Mouse (Mus musculus): ENCODE data around the gene Tmem192. TPM values are rescaled to one million over a fixed set of nuclear protein-coding genes. Genes with fewer than 3 reads are reported as not detected.

Tmem192 gene
- total RNA-seq (2021), result 10 to 100 TPM; 19.7 to 26.1 TPM

DNA sequence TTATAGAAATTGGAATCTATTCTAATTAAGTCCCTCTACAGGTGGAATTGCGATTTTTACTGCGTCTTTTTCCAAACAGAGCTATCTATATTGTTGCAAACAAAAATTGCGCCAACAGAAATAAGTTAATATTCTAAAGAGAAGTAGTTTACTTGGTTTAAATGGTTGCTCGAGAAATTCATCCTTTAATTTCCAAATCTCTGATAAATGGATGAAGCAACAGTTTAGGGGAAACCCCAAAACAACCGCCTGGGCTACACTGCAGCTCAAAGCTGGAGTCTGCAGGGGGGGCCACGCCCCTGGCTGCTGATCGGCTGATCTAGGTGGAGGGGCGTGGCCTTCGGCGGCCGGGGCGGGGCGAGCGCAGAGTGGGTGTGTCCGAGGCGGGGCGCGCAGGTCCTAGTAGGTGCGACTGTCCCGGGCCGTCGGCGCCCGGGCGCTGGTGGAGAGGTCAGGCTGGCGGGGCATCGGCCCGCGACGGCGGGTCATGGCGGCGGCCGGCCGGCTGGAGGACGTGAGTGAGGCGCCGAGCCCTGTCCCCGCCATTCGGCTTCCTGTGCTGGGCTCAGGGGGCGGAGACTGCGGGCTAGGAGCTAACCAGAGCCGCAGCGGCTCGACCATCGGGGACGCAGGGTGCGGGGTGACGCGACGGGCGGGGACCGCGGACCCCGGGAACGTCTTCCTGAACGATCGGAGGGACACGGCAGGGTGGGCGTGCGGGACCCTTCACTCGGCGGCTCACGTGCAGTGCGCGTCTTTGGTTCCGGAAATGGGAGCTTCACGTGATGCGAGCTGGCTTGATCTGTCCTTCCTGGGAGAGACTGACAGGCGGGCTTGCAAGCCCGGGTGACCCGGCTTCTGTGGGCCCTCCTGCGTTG is at the start of gene Tmem192:
Gene Tmem192, plus strand, starts transcription at position 366 of the 878 bp plus-strand sequence.
- DNase-seq, result peak; percentile 97 to 98
- intact Hi-C loops (cut with DNase I), result loop anchor here (2.0 kb wide), 1 partner anchor 98 kb away; no protein-coding TSS in a partner anchor

DNA sequence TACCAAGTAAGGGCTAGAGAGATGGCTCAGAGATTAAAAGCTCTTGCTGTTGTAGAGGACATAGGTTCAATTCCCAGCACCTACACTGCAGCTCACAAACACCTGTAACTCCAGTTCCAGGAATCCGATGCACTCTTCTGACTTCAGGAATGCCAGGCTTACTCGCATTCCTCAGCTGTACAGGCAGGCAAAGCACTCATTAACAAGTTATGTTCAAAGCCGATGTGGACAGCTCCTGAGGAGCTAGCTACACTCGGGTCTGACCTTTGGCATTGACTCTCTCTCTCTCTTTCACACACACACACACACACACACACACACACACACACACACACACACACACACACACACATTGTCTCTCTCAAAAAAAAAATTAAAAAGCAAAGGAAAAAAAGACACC is 48.3 kb upstream of the Tmem192 start:
- DNase-seq, result no peak
- intact Hi-C loops (cut with DNase I), result no loop called here

DNA sequence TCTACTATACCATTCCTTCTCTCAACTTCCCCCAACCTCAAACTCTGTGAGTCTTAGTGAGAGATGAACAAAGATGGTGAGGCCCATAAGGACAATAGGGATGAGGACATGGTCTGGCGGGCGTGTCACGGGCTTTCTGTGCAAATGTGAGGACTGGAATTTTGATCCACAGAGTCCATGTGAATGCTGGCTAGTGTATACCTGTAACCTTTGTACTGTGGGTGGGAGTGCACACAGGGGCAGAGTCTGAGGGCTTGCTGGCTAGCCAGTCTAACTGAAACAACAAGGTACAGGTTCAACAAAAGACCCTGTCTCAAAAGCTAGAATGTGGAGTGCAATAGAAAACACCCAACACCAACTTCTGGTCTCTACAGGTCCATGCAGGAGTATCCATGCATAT is 46.3 kb upstream of the Tmem192 start:
- intact Hi-C loops (cut with DNase I), result no loop called here
- DNase-seq, result no peak

GRCm38 (mm10) chr8:64901527-64902156 is 45.3 kb upstream of the Tmem192 start:
- DNase-seq, result no peak
- intact Hi-C loops (cut with DNase I), result no loop called here

DNA sequence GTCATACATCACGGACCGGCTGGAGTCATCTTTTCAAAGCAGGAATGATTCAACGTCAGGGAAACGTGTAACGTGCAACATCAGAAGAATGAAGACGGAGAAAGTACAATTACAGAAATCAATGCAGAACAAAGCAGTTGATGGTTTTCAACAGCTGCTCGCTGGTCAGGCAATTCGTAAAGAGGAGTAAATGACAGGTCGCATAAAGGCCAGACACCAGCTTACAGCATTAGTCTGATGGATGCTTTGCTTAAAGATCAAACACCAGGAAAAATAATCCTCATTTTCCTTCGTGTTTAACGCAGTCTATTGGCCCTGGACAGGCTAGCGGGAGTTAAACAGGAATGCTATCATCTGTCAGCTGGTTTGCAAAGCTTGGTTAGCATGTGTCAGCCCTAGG is 44.8 kb upstream of the Tmem192 start:
- DNase-seq, result no peak
- intact Hi-C loops (cut with DNase I), result no loop called here

GRCm38 (mm10) chr8:64903778-64904177 is 43.2 kb upstream of the Tmem192 start:
- intact Hi-C loops (cut with DNase I), result no loop called here
- no peak for DNase-seq

DNA sequence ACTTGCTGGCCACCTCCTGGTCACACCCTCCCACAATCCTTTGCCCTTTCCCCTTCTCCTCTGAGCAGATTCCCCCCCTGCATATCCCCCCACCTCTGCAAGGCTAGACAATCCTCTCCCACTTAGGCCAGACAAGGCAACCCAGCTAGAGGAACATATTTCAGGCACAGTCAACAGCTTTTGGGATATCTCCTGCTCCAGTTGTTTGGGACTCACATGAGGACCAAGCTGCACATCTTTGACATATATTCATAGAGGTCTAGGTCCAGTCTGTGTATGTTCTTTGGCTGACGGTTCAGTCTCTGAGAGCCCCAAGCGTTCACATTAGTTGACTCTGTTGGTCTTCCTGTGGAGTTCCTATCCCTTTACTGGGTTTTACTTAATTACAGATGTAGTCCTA is 37.0 kb upstream of the Tmem192 start:
- DNase-seq, result no peak
- intact Hi-C loops (cut with DNase I), result no loop called here

- DNase-seq, result no peak
- intact Hi-C loops (cut with DNase I), result no loop called here
Measured at GRCm38 (mm10) chr8:64916793-64917192, 30.2 kb upstream of the Tmem192 start.

- intact Hi-C loops (cut with DNase I), result no loop called here
- DNase-seq, result no peak
Measured at GRCm38 (mm10) chr8:64923329-64923728, 23.7 kb upstream of the Tmem192 start.

GRCm38 (mm10) chr8:64925762-64926161 is 21.2 kb upstream of the Tmem192 start:
- intact Hi-C loops (cut with DNase I), result no loop called here
- no peak for DNase-seq

DNA sequence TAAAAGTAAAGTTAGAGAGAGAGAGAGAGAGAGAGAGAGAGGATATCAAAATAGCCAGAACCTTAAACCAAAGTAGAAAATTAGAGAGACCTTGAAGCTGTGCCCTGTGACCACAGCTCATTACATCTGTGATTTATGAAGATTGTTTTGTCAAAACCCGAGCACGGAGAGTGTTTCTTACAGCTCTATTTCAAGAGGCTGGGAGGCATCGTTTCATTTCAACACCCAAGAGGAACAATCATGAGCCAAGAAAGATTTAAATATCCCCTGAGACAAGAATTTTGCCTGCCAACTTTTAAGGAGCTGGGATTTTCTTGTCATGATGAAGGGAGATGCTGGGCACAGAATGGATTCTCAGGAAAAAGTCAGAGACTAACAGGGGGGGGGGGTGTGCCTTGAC is 20.6 kb upstream of the Tmem192 start:
- intact Hi-C loops (cut with DNase I), result no loop called here
- no peak for DNase-seq

DNA sequence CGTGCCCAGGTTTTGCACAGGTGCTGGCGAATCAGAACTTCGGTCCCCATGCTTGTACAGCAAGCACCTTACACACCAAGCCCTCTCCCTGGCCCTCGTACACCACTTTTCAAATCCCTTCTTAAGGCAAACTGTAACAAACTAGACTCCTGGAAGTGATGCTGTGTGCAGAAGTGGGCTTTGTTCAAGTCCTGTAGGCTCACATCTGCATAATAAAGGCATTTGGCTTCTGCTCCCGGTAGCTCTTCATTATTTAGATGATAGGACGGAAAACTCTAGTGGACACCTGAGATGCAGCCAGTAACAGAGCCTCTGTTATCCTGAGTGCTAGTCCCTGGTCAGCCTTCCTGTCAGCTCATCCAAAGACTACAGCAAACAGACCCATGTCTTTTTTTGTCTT is 18.0 kb upstream of the Tmem192 start:
- intact Hi-C loops (cut with DNase I), result no loop called here
- no peak for DNase-seq

GRCm38 (mm10) chr8:64934997-64935396 is 12.0 kb upstream of the Tmem192 start:
- no peak for DNase-seq
- intact Hi-C loops (cut with DNase I), result no loop called here

DNA sequence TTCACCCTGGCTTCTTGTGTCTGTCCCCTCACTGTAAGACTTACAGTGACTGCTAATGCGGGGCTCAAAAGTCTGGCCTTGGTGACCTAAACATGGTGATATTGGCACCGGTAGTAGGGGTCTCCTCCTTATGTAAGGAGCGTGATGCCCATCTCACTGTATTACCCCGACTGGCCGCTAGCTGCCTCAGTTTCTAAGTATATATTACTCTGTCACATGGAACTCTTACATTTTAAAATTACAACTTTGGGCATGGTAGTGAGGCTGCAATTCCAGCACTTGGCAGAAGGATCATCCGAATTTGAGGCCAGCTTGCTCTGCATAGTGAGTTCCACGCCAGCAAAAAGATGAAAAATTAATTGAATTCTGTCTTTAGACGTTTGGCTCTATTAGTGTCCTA is 6.0 kb upstream of the Tmem192 start:
- intact Hi-C loops (cut with DNase I), result loop anchor here (1.0 to 5.0 kb wide), 6 partner anchors 162 to 919 kb away; partner anchors contain the start of genes Cpe and Msmo1
- DNase-seq, result no peak

DNA sequence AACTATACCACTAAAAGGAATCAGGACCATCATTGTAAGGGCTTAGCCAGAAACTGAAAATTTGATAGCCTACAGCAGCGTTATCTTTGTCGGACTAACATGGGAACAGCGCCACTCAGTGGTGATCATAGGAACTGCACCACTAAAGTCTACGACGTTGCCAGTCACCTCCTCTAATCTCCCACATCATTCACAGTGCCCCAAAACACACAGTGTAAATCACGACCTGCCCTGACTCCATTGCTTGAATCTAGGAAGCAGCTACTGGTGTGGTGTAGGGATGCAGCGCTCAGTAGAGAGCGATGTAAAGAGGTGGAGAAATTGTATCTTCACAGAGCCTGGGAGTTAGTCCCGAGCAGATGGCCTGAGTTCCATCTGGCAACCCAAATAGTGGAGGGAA is 5.5 kb upstream of the Tmem192 start:
- intact Hi-C loops (cut with DNase I), result loop anchor here (1.0 to 5.0 kb wide), 6 partner anchors 163 to 919 kb away; partner anchors contain the start of genes Cpe and Msmo1
- peak; percentile 79 to 88 for DNase-seq

- no peak for DNase-seq
- intact Hi-C loops (cut with DNase I), result loop anchor here (5.0 kb wide), 3 partner anchors 181 to 921 kb away; partner anchors contain the start of gene Cpe
Measured at GRCm38 (mm10) chr8:64942946-64943345, 4.0 kb upstream of the Tmem192 start.

- no peak for DNase-seq
- intact Hi-C loops (cut with DNase I), result loop anchor here (5.0 kb wide), 3 partner anchors 183 to 923 kb away; partner anchors contain the start of gene Cpe
Measured at GRCm38 (mm10) chr8:64944831-64945230, 2.2 kb upstream of the Tmem192 start.

GRCm38 (mm10) chr8:64945606-64946005 is 1.4 kb upstream of the Tmem192 start:
- no peak for DNase-seq
- intact Hi-C loops (cut with DNase I), result loop anchor here (2.0 kb wide), 1 partner anchor 97 kb away; no protein-coding TSS in a partner anchor

DNA sequence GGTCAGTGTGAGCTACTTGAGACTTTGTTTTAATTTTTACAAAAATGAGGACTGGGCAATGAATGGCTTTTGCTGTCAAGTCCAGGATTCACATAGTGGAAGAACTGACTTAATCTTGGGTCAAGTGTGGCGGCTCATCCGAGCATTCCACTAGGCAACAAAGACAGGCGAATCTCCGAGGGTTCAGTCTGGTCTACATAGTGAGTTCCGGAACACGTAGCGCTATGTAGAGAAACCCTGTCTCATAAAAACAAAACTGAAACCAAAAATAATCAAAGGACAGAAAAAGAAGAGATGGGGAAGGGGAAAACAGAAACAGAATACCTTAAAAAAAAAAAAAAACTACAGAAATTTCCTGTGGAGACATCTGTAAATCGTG is 555 bp upstream of the Tmem192 start:
- intact Hi-C loops (cut with DNase I), result loop anchor here (2.0 kb wide), 1 partner anchor 98 kb away; no protein-coding TSS in a partner anchor
- DNase-seq, result no peak

DNA sequence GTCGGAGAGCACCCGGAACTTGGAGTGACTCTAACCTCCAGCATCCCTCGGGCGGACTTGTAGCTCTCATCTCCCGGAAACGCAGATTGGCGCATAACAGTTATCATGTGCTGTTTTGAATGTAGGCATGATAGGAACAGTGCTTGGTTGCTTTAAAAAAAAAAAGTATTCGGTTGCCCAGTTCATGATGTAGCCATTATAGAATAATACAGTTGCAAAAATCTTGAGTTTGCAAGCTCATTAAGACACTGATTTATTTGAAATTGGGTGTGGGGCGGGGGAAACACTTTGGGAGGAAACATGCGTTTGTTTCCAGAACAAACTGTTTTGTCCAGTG is 681 bp downstream of the Tmem192 start:
- DNase-seq, result no peak

DNA sequence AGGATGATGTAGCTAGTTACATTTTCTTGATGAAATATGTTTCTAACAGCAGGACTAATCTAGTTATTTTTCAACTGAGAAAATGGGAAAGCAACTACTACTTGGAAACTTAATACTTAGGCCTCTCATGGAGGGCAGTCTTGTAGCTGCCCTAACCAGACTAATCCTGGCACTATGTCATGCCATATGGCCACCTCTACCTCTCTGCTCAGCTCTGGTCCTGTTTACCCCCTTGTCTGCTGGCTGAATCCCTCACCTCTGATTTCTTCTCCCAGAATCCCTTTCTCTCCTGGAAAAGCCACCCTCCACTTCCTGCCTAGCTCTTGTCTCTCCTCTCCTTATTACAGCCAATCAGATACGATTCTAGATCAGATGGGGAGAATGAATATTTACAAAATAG is 1.4 kb downstream of the Tmem192 start:
- DNase-seq, result no peak
- intact Hi-C loops (cut with DNase I), result no loop called here

More for the DNA sequence above, 681 bp downstream of the Tmem192 start:
- intact Hi-C loops (cut with DNase I), result loop anchor here (2.0 kb wide), 1 partner anchor 99 kb away; no protein-coding TSS in a partner anchor

GRCm38 (mm10) chr8:64952101-64952500 is 5.1 kb downstream of the Tmem192 start:
- intact Hi-C loops (cut with DNase I), result no loop called here
- no peak for DNase-seq
